Mouse (Mus musculus): ENCODE measurements at regions not wholly inside any gene's neighbourhood (a gene's known extent, or its start where the extent isn't known, plus 50 kb on each side); places are given as distances from the start of the nearest gene placed in this dataset.
A peak's percentile ranks its signal among the peaks of the same experiment; 100 is the strongest.
"Not testable (repeated sequence)": the region's sequence is repeated elsewhere in the genome, so short reads cannot be mapped to it uniquely, and the experiment has no call there.

DNA sequence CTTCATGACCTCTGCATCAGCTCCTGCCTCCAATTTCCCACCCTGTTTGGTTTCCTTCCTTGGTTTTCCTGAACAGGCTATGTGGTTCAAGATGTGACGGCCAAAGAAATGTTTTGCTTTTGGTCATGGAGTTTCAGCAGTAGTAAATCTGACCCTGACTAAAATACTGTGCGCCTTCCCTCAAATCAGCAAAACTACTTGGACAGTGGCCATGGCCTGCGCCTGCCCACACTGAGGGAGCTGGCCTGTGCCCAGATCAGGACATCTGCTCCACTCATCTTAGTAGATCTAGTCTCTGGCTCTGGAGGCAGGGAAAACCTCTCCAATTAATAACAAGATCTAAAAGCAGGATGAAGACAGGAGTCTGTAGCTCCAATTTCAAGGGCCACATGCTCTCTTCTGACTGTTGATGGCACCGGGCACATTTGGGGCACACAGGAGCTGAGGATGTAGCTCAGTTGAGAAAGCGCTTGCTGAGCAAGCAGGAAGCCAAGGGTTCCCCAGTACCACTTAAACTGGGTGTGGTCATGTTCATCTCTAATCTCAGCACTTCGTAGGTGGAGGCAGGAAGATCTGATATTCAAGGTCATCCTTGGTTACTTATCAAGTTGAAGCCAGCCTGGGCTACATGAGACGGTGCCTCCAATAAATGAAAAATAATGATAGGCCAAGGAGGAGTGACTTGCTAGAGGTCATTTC lies 96.6 kb upstream of the Mrps10 start:
- peak; percentile 60 for DNase-seq (ENCODE audit: low read depth, low spot score)

DNA sequence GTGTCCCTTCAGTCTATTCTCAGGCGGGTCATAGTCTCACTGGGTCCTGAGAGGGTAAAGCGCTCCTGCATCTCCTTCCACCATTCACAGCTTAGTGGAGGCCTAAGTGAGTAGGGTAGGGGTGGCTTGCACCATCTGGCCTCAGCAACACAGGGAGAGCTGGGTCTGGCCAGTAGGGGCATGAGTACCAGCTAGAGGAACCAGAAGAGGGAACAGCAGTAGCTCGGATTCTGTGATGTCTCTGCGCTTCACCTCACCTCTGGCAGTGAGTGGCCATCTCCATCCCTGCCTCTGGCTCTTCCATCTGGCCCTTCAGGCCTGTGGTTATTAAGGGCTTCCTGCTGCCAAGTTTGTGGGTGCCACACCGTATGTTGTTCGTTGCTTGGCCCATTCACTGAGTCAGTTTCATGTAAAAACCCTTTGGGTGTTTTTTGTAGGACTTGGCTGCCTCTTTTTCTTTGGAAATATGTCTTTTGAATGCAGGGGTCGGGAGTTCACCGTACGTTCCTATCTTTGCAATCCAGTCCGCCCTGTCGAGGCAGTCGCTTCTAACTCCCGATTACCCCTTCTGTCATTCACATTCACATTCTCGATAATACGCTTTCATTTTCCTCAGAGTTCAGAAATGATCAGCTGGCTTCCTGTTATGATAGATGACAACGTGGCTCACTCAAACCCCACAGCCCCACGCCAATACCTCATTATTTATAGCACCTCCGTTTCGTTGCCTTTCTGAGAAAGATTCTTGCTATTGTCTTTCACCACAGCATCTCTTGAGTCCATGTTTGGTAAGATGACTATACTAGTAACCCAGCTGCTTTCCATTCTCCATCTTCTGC lies 99.4 kb upstream of the Mrps10 start:
- DNase-seq (ENCODE audit: low read depth, low spot score): peak; percentile 54

DNA sequence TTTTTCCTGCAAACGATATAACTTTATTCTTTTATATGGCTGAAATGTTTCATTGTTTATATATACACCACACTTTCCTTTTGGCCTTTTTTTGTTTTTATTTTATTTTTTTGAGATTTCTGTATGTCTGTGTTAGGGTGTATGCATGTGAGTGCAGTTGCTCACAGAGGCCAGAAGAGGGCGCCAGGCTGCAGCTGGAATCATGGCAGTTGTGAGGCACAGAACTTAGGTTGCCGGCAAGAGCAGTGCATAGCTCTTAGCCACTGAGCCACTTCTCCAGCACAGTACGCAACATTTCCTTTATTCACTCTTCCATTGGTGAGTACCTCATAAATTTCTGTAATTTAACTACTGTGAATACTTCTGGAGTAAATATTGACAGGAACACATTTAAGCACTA lies 100.8 kb upstream of the Mrps10 start:
- DNase-seq (ENCODE audit: low read depth, low spot score): peak; percentile 18

DNA sequence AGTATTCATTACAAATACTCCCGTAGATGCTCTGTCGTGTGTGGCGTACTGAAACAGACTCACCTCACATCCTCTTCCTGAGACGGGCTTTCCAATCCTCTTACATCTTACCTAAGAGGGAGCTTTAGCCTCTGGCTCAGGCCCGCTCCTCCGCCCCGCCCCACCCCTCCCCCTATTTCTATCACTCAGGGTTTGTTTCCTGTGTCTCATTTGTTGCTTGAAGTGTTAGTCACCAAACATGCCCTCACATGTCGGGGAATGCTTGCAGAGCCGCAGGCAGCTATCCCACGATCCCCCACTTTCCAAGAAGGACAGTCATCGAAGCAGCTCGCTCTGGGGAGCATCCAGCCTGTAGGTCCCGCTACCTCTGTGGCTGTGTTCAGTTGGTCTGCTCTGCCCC lies 101.6 kb upstream of the Mrps10 start:
- DNase-seq (ENCODE audit: low read depth, low spot score): no peak

DNA sequence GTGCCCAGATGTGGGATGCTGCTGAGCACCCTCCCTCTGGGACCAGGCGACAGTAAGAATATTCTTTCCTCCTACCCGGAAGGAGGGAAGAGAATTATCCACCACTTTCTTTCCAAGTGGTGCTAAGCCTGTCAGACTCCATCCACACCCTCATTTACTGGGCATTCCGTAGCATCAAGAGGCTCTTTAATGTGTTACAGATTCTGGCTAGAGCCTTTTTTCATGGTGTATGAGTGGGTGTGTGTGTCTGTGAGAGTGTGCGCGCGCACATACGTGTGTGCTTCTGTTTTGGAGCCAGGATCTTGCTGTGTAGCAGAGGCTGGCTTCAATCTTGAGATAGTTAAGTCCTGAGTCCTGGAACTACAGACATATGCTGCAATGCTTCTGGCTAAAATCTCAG lies 102.4 kb upstream of the Mrps10 start:
- DNase-seq (ENCODE audit: low read depth, low spot score): no peak

DNA sequence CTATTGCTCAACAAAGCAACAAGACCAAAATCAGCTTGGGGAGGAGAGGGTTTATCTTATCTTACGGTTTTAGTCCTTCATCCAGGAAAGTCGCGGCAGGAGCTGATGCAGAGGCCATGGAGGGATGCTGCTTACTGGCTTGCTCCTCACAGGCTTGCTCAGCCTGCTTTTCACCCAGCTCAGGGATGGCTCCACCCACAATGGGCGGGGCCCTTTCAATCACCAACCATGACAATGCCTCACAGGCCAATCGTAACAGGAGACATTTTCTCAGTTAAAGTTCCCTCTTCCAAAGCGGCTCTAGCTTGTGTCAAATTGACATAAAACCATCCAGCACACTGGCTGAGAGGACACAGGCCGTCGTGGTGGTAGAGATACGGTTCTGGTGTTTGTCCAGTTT lies 105.7 kb upstream of the Mrps10 start:
- no peak for DNase-seq (ENCODE audit: low read depth, low spot score)

DNA sequence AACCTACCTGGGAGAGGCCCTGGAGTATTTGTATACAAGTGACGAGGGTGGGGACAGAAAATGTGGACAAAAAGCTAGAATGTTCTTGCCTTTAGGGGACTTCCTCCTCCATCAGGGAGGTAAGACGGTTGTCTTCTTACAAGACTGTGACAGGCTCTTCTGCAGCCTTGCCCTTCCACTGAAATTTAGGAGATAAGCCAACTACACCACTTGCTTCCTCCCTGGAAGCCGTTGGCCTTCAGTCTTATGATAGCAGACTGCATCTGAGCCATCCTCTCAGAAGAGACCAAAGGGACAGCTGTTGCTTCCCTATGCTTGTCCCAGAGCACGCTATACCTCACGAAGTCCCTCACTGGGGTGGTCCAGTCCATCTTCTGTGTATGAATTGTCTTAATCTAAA lies 106.5 kb upstream of the Mrps10 start:
- no peak for DNase-seq (ENCODE audit: low read depth, low spot score)

DNA sequence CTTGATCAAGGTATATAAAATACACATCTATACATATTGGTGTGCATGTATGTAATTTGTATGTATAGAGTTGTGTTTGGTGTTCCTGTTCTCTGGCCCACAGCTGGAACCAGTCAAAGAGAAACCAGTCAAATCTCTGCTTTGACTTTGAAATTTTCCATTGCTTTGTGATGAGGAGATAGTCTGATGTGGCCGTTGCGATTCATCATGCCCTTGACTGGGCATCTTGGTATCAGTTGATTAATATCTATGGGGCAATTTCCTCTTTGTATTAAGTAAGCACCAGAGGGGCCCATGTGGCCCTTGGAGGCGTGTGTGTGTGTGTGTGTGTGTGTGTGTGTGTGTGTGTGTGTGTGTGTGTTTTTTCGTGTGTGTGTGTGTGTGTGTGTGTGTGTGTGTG lies 107.7 kb upstream of the Mrps10 start:
- DNase-seq (ENCODE audit: low read depth, low spot score): no peak

DNA sequence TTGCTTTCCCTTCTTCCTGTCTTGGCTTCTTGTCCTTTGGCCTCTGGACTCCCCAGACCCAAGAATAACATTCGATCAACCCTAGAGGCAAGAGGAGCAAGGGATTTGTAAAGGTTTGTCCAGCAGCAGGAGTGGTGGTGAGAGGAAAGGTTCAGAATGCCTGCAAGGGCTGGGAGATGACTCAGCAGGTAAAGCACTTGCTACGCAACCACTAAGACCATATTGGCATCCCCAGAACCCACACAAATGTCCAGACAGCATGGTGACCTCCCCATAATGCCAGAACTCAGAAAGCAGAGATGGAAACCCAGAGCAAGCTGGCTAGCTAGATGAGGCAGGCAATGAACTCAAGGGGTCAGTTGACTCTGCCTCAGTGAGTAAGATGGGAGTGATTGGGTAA lies 110.4 kb upstream of the Mrps10 start:
- peak; percentile 47 for DNase-seq (ENCODE audit: low read depth, low spot score)

DNA sequence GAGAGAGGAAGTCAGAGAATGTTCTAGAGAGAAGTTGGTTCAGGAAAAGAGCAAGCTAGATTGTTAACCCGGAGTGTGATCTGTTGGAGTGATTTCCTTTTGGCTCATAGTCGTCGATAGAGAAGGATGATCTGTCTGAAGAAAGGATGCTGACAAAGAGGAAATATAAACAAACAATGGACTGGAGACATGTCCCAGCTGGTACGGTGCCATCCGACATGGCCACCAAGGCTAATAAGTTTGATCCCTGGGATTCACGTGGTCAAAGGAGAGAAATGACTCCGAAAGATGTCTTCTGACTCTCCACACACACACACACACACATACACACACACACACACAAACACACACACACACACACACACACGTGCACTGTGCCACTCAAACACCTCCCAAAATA lies 113.5 kb upstream of the Mrps10 start:
- no peak for DNase-seq (ENCODE audit: low read depth, low spot score)

DNA sequence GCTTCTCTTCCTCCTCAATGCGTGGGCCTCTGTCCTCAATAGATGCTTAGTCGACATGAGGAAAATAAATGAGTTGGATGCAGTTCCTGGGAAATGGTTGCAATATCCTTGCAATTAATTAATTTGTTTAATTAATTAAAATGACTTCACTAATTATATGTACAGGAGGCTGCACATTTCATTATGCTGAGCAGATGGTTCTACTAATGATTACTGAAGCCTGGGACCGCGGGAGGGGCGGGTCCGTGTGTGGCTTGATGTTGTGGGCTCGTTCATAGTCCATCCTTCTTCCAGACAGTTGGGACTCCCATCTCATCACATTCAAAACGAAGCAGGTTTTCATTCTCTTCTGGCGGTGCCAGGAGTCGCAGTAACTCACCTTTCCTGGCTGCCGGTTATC lies 114.7 kb upstream of the Mrps10 start:
- DNase-seq (ENCODE audit: low read depth, low spot score): no peak

DNA sequence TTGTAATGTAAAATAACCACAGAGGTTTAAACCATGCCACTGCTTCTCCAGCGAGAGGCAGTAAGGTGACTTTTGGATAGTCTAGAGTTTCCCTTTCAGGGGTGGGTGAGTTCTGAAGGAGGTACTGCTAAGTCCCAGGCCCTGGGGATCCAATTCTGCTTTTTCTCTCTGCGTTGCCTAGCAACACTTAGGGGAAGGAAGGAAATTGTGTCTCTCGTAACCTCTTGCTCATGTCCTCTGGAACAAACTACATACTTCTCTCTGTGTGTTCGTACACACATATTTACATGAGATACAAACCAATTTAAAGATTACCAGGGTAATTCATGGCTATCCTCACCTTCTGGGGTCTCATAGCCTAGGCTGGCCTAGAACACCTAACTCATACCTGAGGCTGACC lies 118.7 kb upstream of the Mrps10 start:
- no peak for DNase-seq (ENCODE audit: low read depth, low spot score)

DNA sequence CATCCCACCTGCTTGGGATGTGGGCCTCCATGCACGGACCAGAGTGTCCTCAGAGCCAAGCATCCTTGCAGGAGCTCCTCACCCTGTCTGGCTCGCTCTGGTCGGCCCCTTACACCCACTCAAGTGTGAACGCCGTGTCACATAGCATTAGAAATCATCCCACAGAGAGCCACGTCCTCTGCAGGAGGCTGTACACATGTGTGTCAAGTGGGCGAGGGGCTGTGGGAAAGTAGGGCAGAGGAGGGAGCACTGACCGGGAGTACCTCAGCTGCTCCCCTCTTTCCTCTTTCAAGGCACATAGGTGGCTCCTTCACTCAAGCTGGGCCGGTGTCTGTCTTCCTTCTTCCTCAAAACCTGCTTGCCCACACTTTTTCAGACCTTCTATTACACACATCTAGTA lies 119.5 kb upstream of the Mrps10 start:
- no peak for DNase-seq (ENCODE audit: low read depth, low spot score)

DNA sequence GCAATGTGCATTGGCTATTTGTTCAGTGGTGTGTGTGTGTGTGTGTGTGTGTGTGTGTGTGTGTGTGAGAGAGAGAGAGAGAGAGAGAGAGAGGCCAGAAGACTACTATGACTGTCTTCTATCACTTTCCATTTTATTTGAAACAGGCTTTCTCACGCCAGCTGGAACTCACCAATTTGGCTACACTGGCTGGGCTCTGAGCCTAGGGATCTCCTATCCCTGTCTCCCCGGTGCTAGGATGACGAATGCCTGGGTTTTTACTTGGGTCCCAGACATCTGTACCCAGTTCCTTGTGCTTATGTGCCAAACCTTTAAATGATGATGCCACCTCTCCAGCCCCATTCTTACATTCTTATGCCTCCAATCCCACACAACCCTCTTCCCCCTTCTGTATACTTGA lies 120.6 kb upstream of the Mrps10 start:
- no peak for DNase-seq (ENCODE audit: low read depth, low spot score)

DNA sequence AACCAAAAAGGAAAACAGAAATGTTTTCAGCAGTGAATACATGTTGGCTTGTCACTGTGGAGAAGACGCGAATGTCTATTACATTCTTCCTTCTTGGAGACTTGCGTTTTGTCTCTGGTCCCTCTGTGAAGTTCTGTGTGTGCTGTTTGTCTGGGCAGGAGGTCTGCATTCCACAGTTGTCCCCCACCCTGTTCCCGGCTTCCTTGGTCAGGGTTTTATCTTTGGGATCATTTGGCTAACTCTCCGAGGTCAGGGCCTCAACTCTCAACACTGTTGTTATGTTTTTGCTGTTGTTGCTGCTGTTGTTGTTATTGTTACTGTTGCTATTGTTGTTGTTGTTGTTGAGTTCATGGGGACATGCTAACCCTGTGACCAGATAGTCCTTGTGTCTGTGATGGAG lies 121.2 kb upstream of the Mrps10 start:
- no peak for DNase-seq (ENCODE audit: low read depth, low spot score)

DNA sequence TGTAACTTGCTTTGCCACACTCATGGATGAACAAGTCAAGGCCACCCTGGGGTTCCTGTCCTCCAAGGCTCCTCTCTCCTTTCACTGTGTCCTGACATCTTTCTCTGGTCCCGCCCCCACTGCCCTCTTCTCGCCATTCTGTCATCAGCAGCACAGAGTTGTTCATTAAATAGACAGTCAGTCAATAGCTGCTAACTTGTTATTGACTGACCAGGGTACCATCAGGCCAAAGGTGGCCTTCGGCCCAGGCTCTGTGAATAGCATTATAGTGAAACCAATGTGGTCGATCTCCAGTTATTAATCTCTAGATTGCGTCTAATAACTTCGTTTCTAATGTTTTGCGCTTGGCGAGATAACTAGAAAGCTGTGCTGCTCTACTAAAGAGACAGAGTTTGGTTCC lies 122.1 kb upstream of the Mrps10 start:
- no peak for DNase-seq (ENCODE audit: low read depth, low spot score)

DNA sequence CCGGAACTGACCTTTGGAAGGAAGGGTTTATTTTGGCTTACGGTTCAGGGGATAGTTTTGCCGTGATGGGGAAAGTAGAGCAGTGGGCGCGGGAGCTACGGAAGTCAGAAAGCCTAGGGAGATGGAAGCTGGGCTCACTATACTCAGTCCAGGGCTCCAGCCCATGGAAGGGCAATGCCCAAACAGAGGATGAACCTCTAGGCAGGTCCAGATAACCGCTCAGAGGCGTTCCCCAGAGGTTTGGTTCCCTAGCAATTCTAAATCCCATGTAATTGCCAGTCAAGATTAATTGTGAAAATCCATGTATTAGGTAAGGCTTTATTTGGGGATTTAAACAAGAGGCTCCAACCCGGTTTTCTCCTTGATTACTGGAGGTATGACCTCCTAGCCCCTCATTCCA lies 123.1 kb upstream of the Mrps10 start:
- DNase-seq (ENCODE audit: low read depth, low spot score): no peak

DNA sequence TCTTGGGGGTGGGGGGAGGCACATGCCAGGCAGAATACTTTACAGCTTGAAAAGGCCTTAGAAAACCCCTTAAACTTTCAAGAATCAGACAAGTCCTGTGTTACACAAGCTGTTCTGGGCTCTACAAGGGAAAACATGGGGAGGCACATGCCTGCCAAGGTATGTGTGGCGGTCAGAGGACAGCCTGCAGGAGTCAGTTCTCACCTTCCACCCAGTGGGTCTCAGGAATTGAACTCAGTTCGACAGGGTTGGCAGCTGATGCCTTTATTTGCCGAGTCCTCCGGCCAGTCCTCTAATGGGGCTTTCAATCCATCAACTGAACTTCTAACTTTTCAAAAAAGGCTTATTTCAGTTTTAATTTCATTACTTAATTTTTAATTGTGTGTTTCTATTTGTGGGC lies 129.6 kb upstream of the Mrps10 start:
- no peak for DNase-seq (ENCODE audit: low read depth, low spot score)

DNA sequence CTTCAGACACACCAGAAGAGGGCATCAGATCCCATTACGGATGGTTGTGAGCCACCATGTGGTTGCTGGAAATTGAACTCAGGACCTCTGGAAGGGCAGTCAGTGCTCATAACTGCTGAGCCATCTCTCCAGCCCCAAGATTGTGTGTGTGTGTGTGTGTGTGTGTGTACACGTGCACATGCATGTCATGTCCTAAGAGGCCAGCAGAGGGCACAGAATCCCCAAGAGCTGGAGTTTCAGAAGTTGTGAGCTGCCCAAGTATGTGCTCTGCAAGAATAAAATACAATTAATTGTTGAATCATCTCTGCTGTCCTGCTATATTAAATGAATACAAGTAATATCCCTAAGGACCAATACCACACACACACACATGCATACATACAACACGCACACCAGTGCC lies 130.8 kb upstream of the Mrps10 start:
- not testable (repeated sequence) for DNase-seq (ENCODE audit: low read depth, low spot score)

DNA sequence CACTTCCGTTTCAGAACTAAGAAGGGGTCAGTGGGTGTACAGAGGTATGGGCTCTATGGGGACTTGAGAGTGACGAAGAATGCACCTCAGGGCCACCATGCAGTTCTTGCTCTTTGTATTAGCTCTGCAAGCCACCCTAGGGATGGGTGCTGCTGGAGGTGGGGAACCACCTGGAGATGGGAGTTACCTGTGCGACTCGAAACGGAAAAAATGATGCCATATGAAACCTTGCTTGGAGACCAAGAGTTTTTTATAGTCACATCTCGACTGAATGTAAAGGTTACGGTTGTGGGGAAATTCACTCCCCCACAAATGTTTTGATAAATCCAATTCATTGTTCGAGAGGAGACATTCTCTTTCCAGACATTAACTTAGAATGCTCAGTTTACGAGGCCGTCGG lies 134.3 kb upstream of the Mrps10 start:
- DNase-seq (ENCODE audit: low read depth, low spot score): no peak

DNA sequence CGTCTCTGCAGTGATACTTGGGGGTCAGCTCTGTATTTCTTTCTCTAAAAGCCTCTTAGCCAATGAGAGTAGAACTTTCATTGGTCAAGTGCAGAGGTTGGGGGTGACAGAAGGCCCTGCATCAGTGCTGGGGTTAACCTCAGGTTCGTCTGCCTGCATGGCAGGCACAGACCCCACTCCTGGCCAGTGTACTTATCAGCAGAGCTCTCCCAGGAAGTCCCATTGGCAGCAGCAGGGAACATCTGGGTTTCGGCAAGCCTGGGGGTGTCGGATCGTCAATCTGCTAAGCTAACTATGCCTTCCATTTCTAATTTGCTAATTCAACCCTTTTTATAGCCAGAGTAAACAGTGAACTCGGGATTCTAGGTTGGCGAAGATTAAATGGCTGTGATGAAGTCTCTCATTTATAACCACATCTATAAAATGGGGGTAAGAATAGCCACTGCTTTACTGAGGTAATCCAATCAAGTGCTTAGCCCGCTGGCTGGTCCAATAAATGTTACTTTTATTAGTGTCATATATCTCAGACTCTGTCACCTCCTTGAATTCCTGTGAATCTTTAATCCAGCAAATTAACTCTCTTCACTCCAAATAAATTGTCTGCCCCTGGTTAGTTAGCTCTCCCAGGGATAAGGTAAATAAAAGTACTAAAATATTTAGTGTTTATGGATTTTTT lies 135.5 kb upstream of the Mrps10 start:
- DNase-seq (ENCODE audit: low read depth, low spot score): no peak

DNA sequence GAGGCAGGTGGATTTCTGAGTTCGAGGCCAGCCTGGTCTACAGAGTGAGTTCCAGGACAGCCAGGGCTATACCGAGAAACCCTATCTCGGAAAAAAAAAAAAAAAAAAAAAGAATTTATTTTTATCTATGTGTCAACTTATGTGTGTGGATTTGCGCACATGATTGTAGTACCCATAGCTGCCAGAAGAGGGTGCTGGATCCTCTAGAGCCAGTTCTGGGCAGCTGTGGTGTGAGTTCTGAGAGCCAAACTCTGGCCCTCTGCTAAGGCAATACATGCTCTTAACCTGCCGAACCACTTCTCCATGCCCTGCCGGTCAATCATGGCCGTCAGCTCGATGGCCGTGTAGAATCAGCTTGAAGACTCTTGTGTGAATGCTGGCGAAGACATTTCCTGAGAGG lies 138.0 kb upstream of the Mrps10 start:
- DNase-seq (ENCODE audit: low read depth, low spot score): peak; percentile 25

DNA sequence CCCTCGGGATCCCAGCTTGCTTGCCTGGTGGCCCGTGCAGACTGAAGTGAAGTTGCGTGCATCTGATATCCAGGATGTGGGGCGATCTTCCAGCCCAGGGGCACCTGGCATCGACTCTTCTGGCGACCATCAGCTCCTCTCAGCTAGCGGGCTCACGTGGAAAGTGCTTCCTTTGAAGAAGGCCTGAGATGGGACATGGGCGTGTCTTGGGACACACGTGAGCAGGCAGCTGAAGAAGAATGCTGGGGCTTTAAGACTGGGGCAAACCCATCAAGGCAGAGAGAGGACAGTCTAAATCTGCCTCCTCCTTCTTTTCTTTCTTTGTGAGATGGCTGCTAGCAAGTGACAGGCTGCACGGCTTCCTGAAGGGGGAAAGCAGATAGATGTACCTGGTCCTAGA lies 142.3 kb upstream of the Mrps10 start:
- DNase-seq (ENCODE audit: low read depth, low spot score): no peak
